Mouse (Mus musculus) heart, adult 2 months (tissue): ENCODE data around the gene Coro1a. TPM values are rescaled to one million over a fixed set of nuclear protein-coding genes. Genes with fewer than 3 reads are reported as not detected.

ENCODE experiments used
- DNase-seq, 2 experiments: peaks; one replicate each; pipeline ENCODE4 v3.0.0; 2021
- H3K27ac ChIP-seq: fragments of 200-600 bp; 2 replicates; pipeline ENCODE4 v1.8.1; 2022
- H3K27me3 ChIP-seq: fragments of 200-500 bp; 2 replicates; pipeline ENCODE4 v1.6.1; 2012; ENCODE audit warnings: mild to moderate bottlenecking, low read length, inconsistent platforms, mixed read lengths; ENCODE audit not compliant: control insufficient read depth, insufficient read depth
- H3K36me3 ChIP-seq: fragments of 200-500 bp; 2 replicates; pipeline ENCODE4 v1.6.1; 2012; ENCODE audit warnings: low read length, inconsistent platforms; ENCODE audit not compliant: control insufficient read depth, insufficient read depth
- H3K4me1 ChIP-seq: fragments of 200-500 bp; 2 replicates; pipeline ENCODE4 v1.6.1; 2011; ENCODE audit warnings: low read length; ENCODE audit not compliant: control insufficient read depth, insufficient read depth
- H3K4me3 ChIP-seq: fragments of 200-600 bp; 2 replicates; pipeline ENCODE4 v1.8.1; 2022
- H3K79me2 ChIP-seq: fragments of 200-500 bp; replicated peaks from 2 replicates; pipeline ENCODE4 v1.6.1; 2012; ENCODE audit warnings: mild to moderate bottlenecking, inconsistent platforms, low read length, moderate library complexity, mixed read lengths; ENCODE audit not compliant: control insufficient read depth, insufficient read depth
- H3K9ac ChIP-seq: fragments of 200-500 bp; 2 replicates; pipeline ENCODE4 v1.6.1; 2012; ENCODE audit warnings: low read depth, mild to moderate bottlenecking, control low read depth, inconsistent platforms, low read length, mixed read lengths
- CTCF ChIP-seq: fragments of 200-600 bp; IDR thresholded peaks from 2 replicates; pipeline ENCODE4 v1.8.1; 2022; ENCODE audit warnings: antibody characterized with exemption, mild to moderate bottlenecking, moderate library complexity
- EP300 ChIP-seq: fragments of 200-500 bp; IDR thresholded peaks from 2 replicates; pipeline ENCODE4 v1.6.1; 2011; ENCODE audit warnings: low read depth, low read length, control low read depth; ENCODE audit not compliant: insufficient read depth
- POLR2A ChIP-seq: fragments of 200-500 bp; IDR thresholded peaks from 2 replicates; pipeline ENCODE4 v1.6.1; 2011; ENCODE audit warnings: mild to moderate bottlenecking, low read depth, low read length, control low read depth; ENCODE audit not compliant: insufficient read depth
- WGBS: fragments of 180-500 bp; shearing (Covaris S2); methylation state at CpG from one replicate; pipeline ENCODE4 v1.1.7; 2018; 5-methylcytosine and 5-hydroxymethylcytosine counted together
- intact Hi-C: fragments of 180-260 bp; cut with DNase I; formaldehyde crosslinking; loops from one replicate; pipeline ENCODE4 v1.15.1; 2025
- polyA plus RNA-seq: library from polyadenylated mRNA; depleted of rRNA; stranded (reverse); fragments of >200 nt; gene quantifications from 2 replicates; pipeline ENCODE4 v1.2.3, GENCODE M21; 2012
- total RNA-seq, 2 experiments: library from RNA; stranded (reverse); gene quantifications; 2 replicates each; pipeline ENCODE4 v1.2.3; 2021

The Coro1a gene
- total and polyA plus RNA-seq, 3 experiments: 9.8 to 33.7 (median 12.1) TPM

- Histone ChIP-seq H3K36me3 (no peaks in the 10 kb centered on the region), H3K79me2 (no peaks in the 10 kb centered on the region), H3K4me3 (no peak overlapping the region), H3K27me3 (no peaks in the 10 kb centered on the region), H3K9ac (no peak overlapping the region), H3K4me1 (0 out of 2 replicates have a peak, but pooled peaks cover 1% of the 10 kb centered on the region), H3K27ac (peak overlapping the region; percentile 49; the same call in 1 of the 2 replicates)
- peak in 1 of 2 experiments; percentile 53 for DNase-seq
- TF ChIP-seq CTCF: no peak
- no peak for TF ChIP-seq POLR2A
- no peak for TF ChIP-seq EP300
- intact Hi-C loops: no loop called here
- WGBS: 62% methylated on average over 12 of the region's 12 CpGs
Measured at GRCm38 (mm10) chr7:126746066-126746465, 38.5 kb upstream of the Coro1a start.

DNA sequence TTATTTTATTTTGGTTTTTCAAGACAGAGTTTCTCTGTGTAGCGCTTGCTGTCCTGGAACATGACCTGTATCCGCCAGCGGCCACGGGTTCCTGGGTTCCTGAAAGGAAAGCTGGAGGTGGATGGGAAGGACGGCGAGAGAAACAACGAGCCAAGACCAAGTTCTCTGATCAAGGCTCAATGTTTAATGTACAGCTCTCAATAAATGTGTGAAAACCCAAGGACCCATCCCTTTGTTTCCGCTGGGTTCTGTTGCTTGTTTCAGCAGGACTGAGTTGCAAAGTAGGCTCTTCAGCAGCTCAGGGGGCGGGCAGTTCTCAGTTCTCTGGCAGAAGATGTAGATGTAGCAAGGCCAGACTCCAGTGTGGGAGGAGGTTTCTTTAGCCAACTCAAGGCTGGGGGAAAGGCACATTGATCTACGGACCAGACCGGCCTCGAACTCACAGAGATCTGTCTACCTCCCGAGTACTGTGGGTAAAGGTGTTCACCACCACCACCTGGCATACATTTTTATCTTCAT lies 34.4 kb upstream of the Coro1a start:
- H3K9ac ChIP-seq: no peak overlapping the region
- H3K79me2 ChIP-seq: no peaks in the 10 kb centered on the region
- no peaks in the 10 kb centered on the region for H3K27me3 ChIP-seq
- 0 out of 2 replicates have a peak, but pooled peaks cover 1% of the 10 kb centered on the region for H3K4me1 ChIP-seq
- H3K36me3 ChIP-seq: no peaks in the 10 kb centered on the region
- 88% methylated on average over 13 of the region's 13 CpGs for WGBS
- TF ChIP-seq CTCF (no peak), EP300 (no peak), POLR2A (no peak)
- no peak overlapping the region for H3K27ac ChIP-seq
- intact Hi-C loops: no loop called here
- H3K4me3 ChIP-seq: no peak overlapping the region
- no peak for DNase-seq

DNA sequence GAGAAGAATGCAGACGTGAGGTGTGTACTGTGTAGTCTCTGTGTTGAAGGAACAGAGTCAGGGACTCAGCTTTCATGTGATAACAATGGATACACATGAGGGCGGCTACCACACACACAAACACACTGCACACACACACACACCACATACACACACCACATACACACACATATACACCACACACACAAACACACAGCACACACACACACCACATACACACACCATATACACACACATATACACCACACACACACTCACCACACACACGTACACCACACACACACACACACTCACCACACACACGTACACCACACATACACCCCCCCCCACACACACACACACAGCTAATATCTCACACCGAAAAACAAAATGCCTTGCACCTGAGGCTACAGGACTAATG lies 33.9 kb upstream of the Coro1a start:
- Histone ChIP-seq H3K27ac (no peak overlapping the region), H3K36me3 (no peaks in the 10 kb centered on the region), H3K27me3 (no peaks in the 10 kb centered on the region), H3K4me3 (no peak overlapping the region), H3K4me1 (no peaks in the 10 kb centered on the region), H3K79me2 (no peaks in the 10 kb centered on the region), H3K9ac (no peak overlapping the region)
- DNase-seq: no peak
- WGBS: 76% methylated on average over 5 of the region's 5 CpGs
- intact Hi-C loops: no loop called here
- TF ChIP-seq CTCF (no peak), POLR2A (no peak)

DNA sequence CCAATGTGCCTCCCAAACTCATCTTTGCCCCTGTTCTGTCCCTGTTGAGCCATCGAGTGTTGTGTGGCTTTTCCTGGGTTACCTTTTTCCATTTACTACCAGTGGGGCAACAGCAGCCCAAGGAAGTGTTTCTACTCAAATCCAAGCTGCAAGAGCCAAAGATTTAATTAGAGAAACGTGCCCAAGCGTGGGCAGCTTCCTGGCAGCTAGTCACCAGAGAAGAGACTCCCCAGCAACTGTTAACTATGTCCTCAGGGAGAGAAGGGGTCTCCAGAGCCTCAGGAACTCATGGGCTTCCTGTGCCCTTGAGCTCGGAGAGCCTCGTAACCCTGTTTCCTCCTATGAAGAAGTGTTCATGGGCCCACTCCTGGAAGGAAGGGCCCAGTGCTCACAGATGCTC lies 33.4 kb upstream of the Coro1a start:
- Histone ChIP-seq H3K36me3 (no peaks in the 10 kb centered on the region), H3K27ac (no peak overlapping the region), H3K9ac (no peak overlapping the region), H3K4me3 (no peak overlapping the region), H3K4me1 (no peaks in the 10 kb centered on the region), H3K27me3 (no peaks in the 10 kb centered on the region), H3K79me2 (no peaks in the 10 kb centered on the region)
- DNase-seq: no peak
- TF ChIP-seq EP300: no peak
- TF ChIP-seq CTCF: no peak
- no peak for TF ChIP-seq POLR2A
- intact Hi-C loops: no loop called here
- WGBS: 54% methylated on average over 5 of the region's 5 CpGs

DNA sequence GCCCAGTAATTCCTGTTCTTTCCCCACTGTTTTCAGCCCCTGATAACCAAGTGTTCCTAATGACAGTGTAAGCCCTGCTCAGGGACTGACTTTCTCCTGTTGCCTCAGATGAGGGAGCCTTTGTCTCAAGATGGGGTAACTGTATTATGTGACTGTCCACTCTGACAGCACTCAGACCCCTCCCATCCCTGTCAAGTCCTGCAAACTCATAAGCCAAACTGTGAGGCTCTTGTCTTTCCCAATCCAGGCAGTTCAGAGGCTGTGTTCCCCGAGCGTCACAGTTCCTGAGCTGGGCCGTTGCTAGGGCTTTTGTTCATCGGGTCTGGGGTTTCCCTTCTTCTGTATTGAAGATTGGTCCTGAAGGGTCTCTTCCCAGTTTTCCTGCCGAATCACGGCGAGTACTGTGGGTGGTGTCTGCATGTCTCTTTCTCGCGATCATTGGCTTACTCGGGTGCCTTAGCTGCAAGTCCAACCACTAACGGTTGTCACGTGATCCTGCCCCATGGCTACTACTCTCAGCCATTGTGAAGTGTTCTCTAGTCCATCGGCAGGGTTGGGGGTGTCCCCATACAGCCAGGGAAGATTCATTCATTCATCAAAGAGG lies 32.6 kb upstream of the Coro1a start:
- Histone ChIP-seq H3K4me1 (no peaks in the 10 kb centered on the region), H3K4me3 (no peak overlapping the region), H3K9ac (no peak overlapping the region), H3K27ac (no peak overlapping the region), H3K79me2 (no peaks in the 10 kb centered on the region), H3K36me3 (no peaks in the 10 kb centered on the region), H3K27me3 (no peaks in the 10 kb centered on the region)
- intact Hi-C loops: no loop called here
- DNase-seq: no peak
- WGBS: 81% methylated on average over 13 of the region's 13 CpGs
- TF ChIP-seq CTCF (no peak), POLR2A (no peak), EP300 (no peak)

DNA sequence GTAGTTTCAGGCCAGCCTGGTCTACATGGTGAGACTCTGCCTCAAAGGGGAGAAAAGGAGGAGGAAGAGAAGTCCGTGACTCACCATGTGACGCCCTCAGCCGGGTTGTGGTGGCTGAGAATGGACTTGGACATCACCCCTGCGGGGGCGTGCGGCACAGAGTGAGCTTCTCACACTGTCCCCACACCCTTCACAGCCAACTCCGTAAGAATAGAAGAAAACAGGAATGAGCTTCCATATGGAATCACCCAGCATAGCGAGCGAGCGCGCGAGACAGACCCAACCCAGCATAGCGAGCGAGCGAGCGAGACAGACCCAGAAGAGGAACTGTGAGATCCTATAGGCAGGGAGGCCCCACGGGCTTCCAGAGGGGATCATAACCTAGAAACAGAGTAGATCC lies 32.0 kb upstream of the Coro1a start:
- Histone ChIP-seq H3K79me2 (no peaks in the 10 kb centered on the region), H3K27ac (no peak overlapping the region), H3K4me1 (no peaks in the 10 kb centered on the region), H3K9ac (no peak overlapping the region), H3K36me3 (no peaks in the 10 kb centered on the region), H3K4me3 (no peak overlapping the region), H3K27me3 (no peaks in the 10 kb centered on the region)
- WGBS: 71% methylated on average over 17 of the region's 17 CpGs
- no peak for DNase-seq
- TF ChIP-seq EP300: no peak
- TF ChIP-seq CTCF: no peak
- no peak for TF ChIP-seq POLR2A
- intact Hi-C loops: no loop called here
